Mouse (Mus musculus) kidney, adult 9 months (tissue): ENCODE results near the gene Epas1.

ENCODE experiments used
- DNase-seq: peaks from one replicate; pipeline ENCODE4 v3.0.0; 2022

The Epas1 gene

DNA sequence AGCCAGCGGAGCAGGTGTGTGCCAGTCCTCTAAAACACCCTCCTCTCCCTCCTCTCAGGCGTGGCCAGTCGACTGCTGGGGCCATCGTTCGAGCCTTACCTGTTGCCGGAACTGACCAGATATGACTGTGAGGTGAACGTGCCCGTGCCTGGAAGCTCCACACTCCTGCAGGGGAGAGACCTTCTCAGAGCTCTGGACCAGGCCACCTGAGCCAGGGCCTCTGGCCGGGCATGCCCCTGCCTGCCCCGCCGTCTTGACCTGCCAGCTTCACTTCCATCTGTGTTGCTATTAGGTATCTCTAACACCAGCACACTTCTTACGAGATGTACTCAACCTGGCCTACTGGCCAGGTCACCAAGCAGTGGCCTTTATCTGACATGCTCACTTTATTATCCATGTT, 77.4 kb downstream of the Epas1 start:
- no peak for DNase-seq

DNA sequence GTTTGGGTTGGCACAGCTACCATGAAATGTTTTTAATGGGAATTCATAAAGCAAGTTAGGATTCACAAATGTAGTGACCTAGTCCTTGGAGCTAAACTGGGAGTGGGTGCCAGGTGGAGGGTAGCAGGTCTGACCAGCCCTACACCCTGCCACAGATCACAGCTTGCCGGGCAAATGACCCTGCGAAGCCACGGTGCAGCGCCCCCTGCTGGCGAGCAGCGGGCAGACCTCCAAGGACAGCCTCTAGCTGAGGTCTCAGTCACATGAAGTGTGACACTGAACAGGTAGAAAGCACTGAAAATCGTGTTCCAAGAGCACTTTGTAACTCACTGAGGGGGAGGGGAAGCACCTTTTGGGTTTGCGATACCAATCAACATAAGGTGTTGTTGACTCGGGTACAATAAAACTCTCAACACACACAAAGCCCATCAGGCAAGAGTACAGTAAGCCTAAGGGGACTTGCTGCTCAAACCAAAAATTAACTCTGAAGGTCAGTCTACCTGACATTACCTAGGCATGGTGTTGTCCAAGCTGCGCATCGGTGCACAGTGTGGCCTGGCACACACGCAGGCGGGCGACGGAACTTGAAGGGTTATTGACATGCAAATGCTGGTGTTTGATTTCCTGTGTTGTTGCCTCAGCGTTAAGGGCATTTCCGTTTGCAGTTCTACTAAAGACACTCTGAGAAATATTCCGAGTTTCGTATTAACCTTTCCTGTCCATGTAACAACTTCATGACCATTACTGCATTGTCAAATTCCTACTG, 79.2 kb downstream of the Epas1 start:
- peak; percentile 39 for DNase-seq

DNA sequence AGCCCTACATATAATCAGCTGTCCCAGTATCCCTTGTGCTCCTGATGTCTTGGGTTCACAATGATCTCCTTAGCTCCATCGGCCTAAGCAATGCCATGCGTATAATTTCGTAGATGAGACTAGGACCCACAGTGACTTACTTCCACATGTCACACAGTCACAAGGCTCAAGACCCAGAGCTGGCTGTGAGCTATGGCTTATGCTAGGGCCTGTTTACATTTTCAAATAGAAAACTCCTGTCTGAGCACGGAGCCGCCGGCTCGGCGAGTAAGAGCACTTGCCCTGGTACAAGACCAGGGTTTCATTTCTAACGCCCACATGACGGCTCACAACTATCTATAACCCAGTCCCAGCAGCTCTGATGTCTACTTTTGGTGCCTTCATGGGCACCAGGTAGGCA, 80.4 kb downstream of the Epas1 start:
- DNase-seq: no peak

DNA sequence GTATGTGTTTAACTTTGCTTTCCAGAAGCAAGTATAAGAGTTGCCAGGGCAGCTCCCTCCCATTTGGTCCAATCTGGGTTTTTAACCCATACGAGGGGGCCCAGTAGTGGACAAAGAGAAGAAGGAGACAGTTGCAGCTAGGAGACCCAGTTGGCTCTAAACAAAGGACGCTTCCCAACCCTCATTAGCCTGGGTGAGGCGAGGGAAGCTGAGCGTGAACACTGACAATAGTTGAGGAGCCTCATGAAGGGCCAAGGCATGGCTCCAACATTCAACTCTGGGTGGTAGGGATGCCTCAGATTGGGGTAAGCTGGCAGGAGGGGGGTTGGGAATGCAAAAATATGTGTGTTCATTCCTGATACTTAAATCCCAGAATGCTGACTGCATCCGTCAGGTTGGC, 85.8 kb downstream of the Epas1 start:
- DNase-seq: no peak

DNA sequence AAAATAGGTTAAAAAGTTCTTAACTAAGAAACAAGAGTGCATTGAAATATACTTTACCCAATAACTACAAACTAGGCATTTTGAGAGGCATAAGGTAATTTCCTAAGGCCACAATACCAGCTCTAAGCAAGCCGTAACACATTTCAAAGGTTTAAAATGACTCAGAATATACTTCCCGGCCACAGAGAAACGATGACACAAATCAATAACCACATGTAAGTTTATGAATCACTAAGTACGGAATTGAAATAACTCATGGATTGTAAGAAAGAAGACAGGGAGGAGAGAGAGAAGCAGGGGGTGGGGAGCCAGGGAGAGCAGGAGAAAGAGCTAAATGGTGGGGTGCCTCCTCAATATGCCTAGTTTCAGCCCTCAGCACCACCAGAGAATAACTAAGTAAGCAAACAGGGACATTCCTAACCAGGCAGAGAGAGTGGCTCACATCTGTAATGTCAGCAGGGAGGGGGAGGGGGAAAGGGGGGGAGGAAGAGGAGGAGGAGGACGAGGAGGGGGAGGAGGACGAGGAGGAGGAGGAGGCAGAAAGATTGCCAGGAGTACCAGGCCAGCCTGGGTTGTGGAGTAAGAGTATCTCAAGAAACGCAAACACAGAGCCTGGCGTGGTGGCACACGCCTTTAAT, 97.3 kb downstream of the Epas1 start:
- no peak for DNase-seq

DNA sequence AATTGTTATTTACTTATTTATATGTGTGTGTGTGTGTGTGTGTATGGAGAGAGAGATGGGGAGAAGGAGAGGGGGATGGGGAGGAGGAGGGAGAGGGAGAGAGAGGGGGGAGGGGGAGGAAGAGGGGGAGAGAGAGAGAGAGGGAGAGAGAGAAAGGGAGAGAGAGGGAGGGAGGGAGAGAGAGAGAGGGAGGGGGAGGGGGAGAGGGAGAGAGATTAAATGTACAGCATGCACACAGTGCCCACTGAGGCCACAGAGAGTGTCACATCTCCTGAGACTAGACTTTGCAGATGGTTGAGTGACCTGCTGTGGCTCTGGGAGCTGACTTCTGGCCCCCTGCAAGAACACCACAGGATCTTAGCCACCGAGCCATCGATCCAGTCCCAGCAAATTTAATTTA, 98.3 kb downstream of the Epas1 start:
- no peak for DNase-seq

DNA sequence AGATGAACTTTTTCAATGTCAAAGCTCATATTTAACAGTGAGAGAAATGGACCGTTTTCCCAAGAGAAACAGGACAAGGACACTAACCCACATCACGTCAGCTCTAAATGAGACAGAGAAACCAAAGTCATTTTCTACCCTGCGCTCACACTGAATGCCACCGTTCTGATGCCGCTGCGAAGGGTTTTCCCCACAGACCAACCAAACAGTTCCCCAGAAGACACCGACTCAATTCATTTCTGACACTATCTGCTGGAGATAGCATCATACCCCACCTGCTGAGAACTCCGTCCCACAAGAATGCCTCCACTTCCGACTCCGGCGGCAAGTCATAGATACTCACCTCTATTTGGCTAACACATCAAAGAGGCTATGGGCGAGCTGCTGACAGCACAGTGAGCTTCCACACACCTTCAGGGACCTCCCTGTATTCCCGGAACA, 99.1 kb downstream of the Epas1 start:
- DNase-seq: no peak

DNA sequence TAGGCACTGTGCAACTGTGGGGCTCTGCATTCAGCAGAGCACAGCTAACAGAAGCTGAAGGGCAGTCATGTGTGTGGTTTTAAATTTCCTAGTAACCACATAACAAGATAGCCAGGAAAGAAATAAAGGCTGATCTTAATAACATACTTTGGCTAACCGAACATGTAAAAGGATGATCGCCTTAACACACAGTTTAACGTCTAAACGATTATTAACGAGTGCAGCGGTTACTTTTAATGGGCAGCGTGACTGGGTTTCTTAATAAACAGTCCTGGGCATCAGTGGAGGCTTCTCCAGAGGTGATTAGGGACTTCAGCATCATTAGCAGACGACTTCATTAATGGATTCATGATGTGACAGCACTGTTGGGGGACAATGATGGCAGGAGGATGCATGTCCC, 117.1 kb downstream of the Epas1 start:
- DNase-seq: no peak

DNA sequence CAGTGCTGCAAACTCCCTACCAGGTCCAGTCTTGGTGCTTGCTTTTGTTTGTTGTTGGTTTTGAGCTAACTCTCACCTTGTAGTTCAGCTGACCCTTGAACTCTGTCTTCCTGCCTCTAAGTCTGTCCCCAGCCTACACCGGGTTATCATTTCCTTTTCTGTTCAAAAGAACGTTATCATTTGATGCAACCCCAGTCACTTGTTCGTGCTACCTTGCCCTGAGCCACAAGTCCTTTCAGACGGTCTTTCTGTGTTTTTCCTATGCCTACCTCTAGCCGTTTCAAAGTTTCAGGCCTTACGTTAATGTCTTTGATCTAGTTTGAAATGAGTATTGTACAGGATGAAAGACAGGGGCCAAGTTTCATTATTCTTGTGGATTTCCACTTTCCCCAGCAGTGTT, 119.1 kb downstream of the Epas1 start:
- DNase-seq: no peak

DNA sequence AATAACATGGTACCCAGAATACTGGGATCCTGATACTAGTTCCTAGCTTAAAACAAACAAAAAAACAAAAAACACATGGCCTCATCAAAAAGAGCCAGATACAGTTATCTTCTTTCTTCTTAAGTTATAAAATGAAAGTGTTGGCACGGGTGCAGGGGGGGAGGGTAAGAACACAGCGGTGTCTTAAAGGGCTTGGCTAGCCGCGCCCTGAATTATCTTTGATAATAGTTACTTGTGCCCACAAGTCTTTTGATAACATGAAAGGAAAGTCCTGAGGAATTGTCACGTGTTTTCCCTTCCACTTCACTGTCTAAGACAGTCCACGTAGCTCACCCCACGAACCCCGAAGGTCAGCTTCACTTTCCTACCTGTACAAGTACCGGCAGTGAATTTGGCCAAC, 123.4 kb downstream of the Epas1 start:
- DNase-seq: no peak

DNA sequence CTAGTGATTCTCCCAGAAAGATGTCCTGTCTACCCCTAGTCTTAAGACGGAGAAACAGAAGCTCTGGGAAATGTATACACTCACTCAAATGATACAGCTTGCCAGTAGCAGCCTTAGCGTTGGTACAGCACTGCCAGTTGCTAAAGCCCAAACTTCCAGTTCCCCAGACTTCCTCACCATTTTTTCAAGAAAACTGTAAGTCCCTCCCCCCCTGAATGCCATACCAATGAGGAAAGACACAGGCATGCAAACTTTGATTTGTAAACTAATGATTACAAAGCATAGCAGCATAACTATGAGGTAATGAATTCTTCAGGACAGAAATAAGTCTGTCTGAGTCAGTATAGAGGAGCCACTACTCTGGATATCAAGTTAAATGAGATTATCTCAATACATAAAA, 124.2 kb downstream of the Epas1 start:
- no peak for DNase-seq

DNA sequence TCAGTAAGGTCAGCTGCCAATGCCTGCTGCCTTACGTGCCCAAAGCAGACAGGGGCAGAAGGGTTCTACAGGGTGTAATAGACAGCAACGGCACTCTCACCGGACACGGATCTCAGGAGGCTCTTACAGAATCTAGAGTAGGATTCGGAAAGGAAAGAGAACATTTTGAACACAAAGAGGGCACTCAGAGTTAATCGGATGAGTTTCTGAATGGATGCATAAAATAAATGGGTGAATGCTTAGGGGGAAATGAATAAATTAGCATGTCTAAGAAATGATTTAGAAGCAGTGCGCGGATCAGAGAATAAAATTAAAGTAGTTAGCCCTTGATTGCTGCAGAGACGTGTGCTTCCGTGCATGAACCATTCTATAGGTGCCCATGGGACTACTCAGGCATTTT, 126.6 kb downstream of the Epas1 start:
- no peak for DNase-seq

DNA sequence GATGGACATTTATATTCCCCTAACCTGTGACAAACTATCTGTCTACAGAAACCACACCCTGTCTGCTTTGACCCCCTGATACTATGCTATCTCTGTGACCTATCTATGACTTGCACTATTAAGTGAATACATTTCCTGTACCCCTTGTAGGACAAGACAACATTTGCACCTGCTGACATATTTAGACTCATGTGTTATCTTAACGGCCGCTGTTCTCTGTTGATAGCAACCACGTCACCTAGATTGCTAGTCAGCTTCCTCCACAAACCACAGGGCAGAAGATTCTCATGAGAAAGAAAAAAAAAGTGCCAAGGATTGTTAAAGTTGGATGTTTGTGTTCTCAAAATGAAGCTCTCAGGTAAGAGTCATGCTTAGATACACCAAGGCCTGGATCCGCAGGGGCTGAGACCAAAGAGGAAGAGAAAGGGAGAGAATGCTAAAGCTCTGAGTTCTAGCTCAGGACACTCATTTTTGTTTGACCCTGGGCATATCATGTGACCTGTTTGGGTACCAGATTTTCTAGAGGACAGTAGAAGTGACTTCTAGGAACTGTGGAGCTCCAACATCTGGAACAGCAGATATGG, 127.1 kb downstream of the Epas1 start:
- DNase-seq: no peak
